Mouse (Mus musculus) spleen, postnatal 14 days (tissue): ENCODE measurements around the gene Usp1.
A peak's percentile ranks its signal among the peaks of the same experiment; 100 is the strongest.
"Not testable (repeated sequence)": the region's sequence is repeated elsewhere in the genome, so short reads cannot be mapped to it uniquely, and the experiment has no call there.

Experiments
- DNase-seq, 2 experiments: peaks; one replicate each; pipeline ENCODE4 v3.0.0; 2021 to 2022; ENCODE audit warnings: low spot score in 2 of 2

Gene Usp1

GRCm38 (mm10) chr4:98923568-98924070 is at the start of gene Usp1:
Gene Usp1 (plus strand): TSS chr4:98923810.
- peak; percentile 69 to 76 for DNase-seq

- no peak for DNase-seq
Observed at GRCm38 (mm10) chr4:98882706-98883105, 40.9 kb upstream of the Usp1 start.

- DNase-seq = no peak
Observed at GRCm38 (mm10) chr4:98886377-98886776, 37.2 kb upstream of the Usp1 start.

- DNase-seq = no peak
Observed at GRCm38 (mm10) chr4:98887148-98887547, 36.5 kb upstream of the Usp1 start.

GRCm38 (mm10) chr4:98910246-98910645 is 13.4 kb upstream of the Usp1 start:
- no peak for DNase-seq

- DNase-seq = no peak
Observed at GRCm38 (mm10) chr4:98917724-98918123, 5.9 kb upstream of the Usp1 start.

GRCm38 (mm10) chr4:98918204-98918603 is 5.4 kb upstream of the Usp1 start:
- no peak for DNase-seq

- no peak for DNase-seq
Observed at GRCm38 (mm10) chr4:98920896-98921295, 2.7 kb upstream of the Usp1 start.

- DNase-seq = no peak
Observed at GRCm38 (mm10) chr4:98922061-98922642, 1.5 kb upstream of the Usp1 start.

- DNase-seq = peak; percentile 85 to 86
Observed at GRCm38 (mm10) chr4:98922643-98923567, 705 bp upstream of the Usp1 start.

- peak in 1 of 2 experiments; percentile 4 for DNase-seq
Observed at GRCm38 (mm10) chr4:98924071-98924905, 678 bp downstream of the Usp1 start.

GRCm38 (mm10) chr4:98924906-98925178 is 1.2 kb downstream of the Usp1 start:
- no peak for DNase-seq

GRCm38 (mm10) chr4:98925250-98925781 is 1.7 kb downstream of the Usp1 start:
- no peak for DNase-seq

- DNase-seq = no peak
Observed at GRCm38 (mm10) chr4:98936036-98936435, 12.4 kb downstream of the Usp1 start.

- DNase-seq = not testable (repeated sequence)
Observed at GRCm38 (mm10) chr4:98938210-98938609, 14.6 kb downstream of the Usp1 start.

- no peak for DNase-seq
Observed at GRCm38 (mm10) chr4:98950563-98950962, 27.0 kb downstream of the Usp1 start.

GRCm38 (mm10) chr4:98955986-98956385 is 32.4 kb downstream of the Usp1 start:
- no peak for DNase-seq

- no peak for DNase-seq
Observed at GRCm38 (mm10) chr4:98960243-98960642, 36.6 kb downstream of the Usp1 start.

GRCm38 (mm10) chr4:98969946-98970345 is 46.3 kb downstream of the Usp1 start:
- DNase-seq = no peak

GRCm38 (mm10) chr4:98975741-98976140 is 52.1 kb downstream of the Usp1 start:
- DNase-seq = no peak

- DNase-seq = not testable (repeated sequence)
Observed at GRCm38 (mm10) chr4:98978288-98978687, 54.7 kb downstream of the Usp1 start.

GRCm38 (mm10) chr4:98978693-98979092 is 55.1 kb downstream of the Usp1 start:
- no peak for DNase-seq
